Mouse (Mus musculus) MEL (cell line): ENCODE data around the gene Calhm3. TPM values are rescaled to one million over a fixed set of nuclear protein-coding genes. Genes with fewer than 3 reads are reported as not detected.

Experiments used
- DNase-seq: peaks from one replicate; pipeline ENCODE4 v3.0.0; 2011; ENCODE audit warnings: low read depth, low spot score
- H3K27ac ChIP-seq: 2 replicates; pipeline ENCODE4 v1.5.1; 2012; ENCODE audit warnings: low read depth, mild to moderate bottlenecking, control low read depth, low read length, moderate library complexity; ENCODE audit not compliant: control insufficient read depth
- H3K27me3 ChIP-seq, 2 experiments: fragments of 150-350 bp in 1 of 2; sonication (generic) in 1 of 2; 2 replicates each; pipeline ENCODE4 v1.6.1; 2012; ENCODE audit warnings: low read length in 2 of 2, mild to moderate bottlenecking in 2 of 2, improper control_type of control experiment in 1 of 2, moderate library complexity in 1 of 2; ENCODE audit not compliant: insufficient read depth in 2 of 2, control insufficient read depth in 1 of 2
- H3K36me3 ChIP-seq, 2 experiments: 2 replicates each; pipeline ENCODE4 v1.6.1; 2012 to 2014; ENCODE audit warnings: low read length in 2 of 2, improper control_type of control experiment in 1 of 2, inconsistent platforms in 1 of 2, mild to moderate bottlenecking in 1 of 2; ENCODE audit not compliant: insufficient read depth in 2 of 2, control insufficient read depth in 1 of 2
- H3K4me1 ChIP-seq, 2 experiments: fragments of 150-350 bp in 1 of 2; sonication (generic) in 1 of 2; 2 replicates each; pipeline ENCODE4 v1.6.1; 2012; ENCODE audit warnings: low read length in 2 of 2, improper control_type of control experiment in 1 of 2, mild to moderate bottlenecking in 1 of 2; ENCODE audit not compliant: insufficient read depth in 2 of 2, control insufficient read depth in 1 of 2
- H3K4me3 ChIP-seq, 2 experiments: fragments of 150-350 bp in 1 of 2; sonication (generic) in 1 of 2; 2 replicates each; pipeline ENCODE4 v1.5.1; 2012; ENCODE audit warnings: low read depth in 2 of 2, low read length in 2 of 2, mild to moderate bottlenecking in 2 of 2, moderate library complexity in 2 of 2, control low read depth in 1 of 2, improper control_type of control experiment in 1 of 2; ENCODE audit not compliant: control insufficient read depth in 1 of 2, insufficient read depth in 1 of 2
- H3K79me2 ChIP-seq: 2 replicates; pipeline ENCODE4 v1.6.1; 2012; ENCODE audit warnings: mild to moderate bottlenecking, low read length, moderate library complexity; ENCODE audit not compliant: control insufficient read depth, poor library complexity, insufficient read depth
- H3K9ac ChIP-seq: 2 replicates; pipeline ENCODE4 v1.6.1; 2012; ENCODE audit warnings: low read depth, mild to moderate bottlenecking, control low read depth, low read length, moderate library complexity; ENCODE audit not compliant: control insufficient read depth, poor library complexity, severe bottlenecking
- H3K9me3 ChIP-seq: fragments of 150-350 bp; sonication (generic); replicated peaks from 2 replicates; pipeline ENCODE4 v1.6.1; 2012; ENCODE audit warnings: mild to moderate bottlenecking, low read length, improper control_type of control experiment, moderate library complexity; ENCODE audit not compliant: insufficient read depth
- BHLHE40 ChIP-seq: IDR thresholded peaks from 2 replicates; pipeline ENCODE4 v1.6.1; 2012; ENCODE audit warnings: low read depth, mild to moderate bottlenecking, inconsistent platforms, low read length, improper control_type of control experiment, borderline replicate concordance
- CHD1 ChIP-seq: IDR thresholded peaks from 2 replicates; pipeline ENCODE4 v1.6.1; 2012; ENCODE audit warnings: low read depth, mild to moderate bottlenecking, inconsistent platforms, low read length, improper control_type of control experiment
- CHD2 ChIP-seq: IDR thresholded peaks from 2 replicates; pipeline ENCODE4 v1.6.1; 2011; ENCODE audit warnings: low read length, improper control_type of control experiment
- CTCF ChIP-seq, 3 experiments: IDR thresholded peaks in 2 of 3; conservative IDR thresholded peaks in 1 of 3; 2 replicates each; pipeline ENCODE4 v1.5.1; 2011 to 2012; ENCODE audit warnings: low read length in 3 of 3, low read depth in 2 of 3, mild to moderate bottlenecking in 2 of 3, improper control_type of control experiment in 1 of 3, inconsistent platforms in 1 of 3, mixed read lengths in 1 of 3, moderate library complexity in 1 of 3; ENCODE audit not compliant: control insufficient read depth in 1 of 3, insufficient read depth in 1 of 3, poor library complexity in 1 of 3, severe bottlenecking in 1 of 3
- E2F4 ChIP-seq: IDR thresholded peaks from 2 replicates; pipeline ENCODE4 v1.6.1; 2011; ENCODE audit warnings: low read depth, low read length, improper control_type of control experiment, borderline replicate concordance
- EP300 ChIP-seq, 2 experiments: IDR thresholded peaks; 2 replicates each; pipeline ENCODE4 v1.6.1; 2011; ENCODE audit warnings: improper control_type of control experiment in 2 of 2, low read length in 2 of 2, low read depth in 1 of 2, mild to moderate bottlenecking in 1 of 2
- ETS1 ChIP-seq: IDR thresholded peaks from 2 replicates; pipeline ENCODE4 v1.6.1; 2012; ENCODE audit warnings: low read depth, mild to moderate bottlenecking, inconsistent platforms, low read length, improper control_type of control experiment, moderate library complexity
- GABPA ChIP-seq: IDR thresholded peaks from 2 replicates; pipeline ENCODE4 v1.6.1; 2012; ENCODE audit warnings: low read depth, mild to moderate bottlenecking, inconsistent platforms, low read length, improper control_type of control experiment, moderate library complexity
- HCFC1 ChIP-seq: IDR thresholded peaks from 2 replicates; pipeline ENCODE4 v1.6.1; 2012; ENCODE audit warnings: low read depth, mild to moderate bottlenecking, inconsistent platforms, low read length, improper control_type of control experiment, moderate library complexity
- JUND ChIP-seq: IDR thresholded peaks from 2 replicates; pipeline ENCODE4 v1.6.1; 2011; ENCODE audit warnings: low read depth, mild to moderate bottlenecking, improper control_type of control experiment, low read length
- KAT2A ChIP-seq: conservative IDR thresholded peaks from 2 replicates; pipeline ENCODE4 v1.6.1; 2012; ENCODE audit warnings: low read depth, low read length, improper control_type of control experiment, inconsistent platforms
- MAZ ChIP-seq: IDR thresholded peaks from 2 replicates; pipeline ENCODE4 v1.6.1; 2012; ENCODE audit warnings: low read depth, mild to moderate bottlenecking, inconsistent platforms, low read length, improper control_type of control experiment
- MEF2A ChIP-seq: IDR thresholded peaks from 2 replicates; pipeline ENCODE4 v1.6.1; 2014; ENCODE audit warnings: low read depth, mild to moderate bottlenecking, inconsistent platforms, low read length, improper control_type of control experiment; ENCODE audit not compliant: poor library complexity, insufficient replicate concordance, severe bottlenecking; ENCODE audit errors: extremely low read depth
- MYC ChIP-seq: IDR thresholded peaks from 2 replicates; pipeline ENCODE4 v1.6.1; 2011; ENCODE audit warnings: low read depth, mild to moderate bottlenecking, low read length, improper control_type of control experiment, moderate library complexity
- NELFE ChIP-seq: IDR thresholded peaks from 2 replicates; pipeline ENCODE4 v1.6.1; 2011; ENCODE audit warnings: low read depth, low read length, improper control_type of control experiment
- NRF1 ChIP-seq: IDR thresholded peaks from 2 replicates; pipeline ENCODE4 v1.6.1; 2014; ENCODE audit warnings: low read depth, mild to moderate bottlenecking, inconsistent platforms, low read length, improper control_type of control experiment, moderate library complexity; ENCODE audit not compliant: poor library complexity, insufficient read depth, severe bottlenecking
- POLR2AphosphoS2 ChIP-seq: IDR thresholded peaks from 2 replicates; pipeline ENCODE4 v1.6.1; 2011; ENCODE audit warnings: low read length, improper control_type of control experiment
- RAD21 ChIP-seq: IDR thresholded peaks from 2 replicates; pipeline ENCODE4 v1.6.1; 2011; ENCODE audit warnings: mild to moderate bottlenecking, low read depth, low read length, improper control_type of control experiment
- SIN3A ChIP-seq: IDR thresholded peaks from 2 replicates; pipeline ENCODE4 v1.6.1; 2012; ENCODE audit warnings: low read length, improper control_type of control experiment, inconsistent platforms
- TCF12 ChIP-seq: IDR thresholded peaks from 2 replicates; pipeline ENCODE4 v1.6.1; 2014; ENCODE audit warnings: low read depth, mild to moderate bottlenecking, inconsistent platforms, low read length, improper control_type of control experiment, moderate library complexity
- USF1 ChIP-seq: IDR thresholded peaks from 2 replicates; pipeline ENCODE4 v1.6.1; 2014; ENCODE audit warnings: low read depth, mild to moderate bottlenecking, inconsistent platforms, low read length, improper control_type of control experiment, moderate library complexity
- USF2 ChIP-seq, 2 experiments: IDR thresholded peaks; 2 replicates each; pipeline ENCODE4 v1.6.1; 2011 to 2012; ENCODE audit warnings: improper control_type of control experiment in 2 of 2, low read length in 2 of 2, borderline replicate concordance in 1 of 2, inconsistent platforms in 1 of 2, low read depth in 1 of 2, mild to moderate bottlenecking in 1 of 2; ENCODE audit not compliant: insufficient read depth in 1 of 2
- ZC3H11A ChIP-seq: IDR thresholded peaks from 2 replicates; pipeline ENCODE4 v1.6.1; 2012; ENCODE audit warnings: low read depth, mild to moderate bottlenecking, inconsistent platforms, low read length, improper control_type of control experiment
- ZKSCAN1 ChIP-seq: IDR thresholded peaks from 2 replicates; pipeline ENCODE4 v1.6.1; 2012; ENCODE audit warnings: low read depth, mild to moderate bottlenecking, inconsistent platforms, low read length, improper control_type of control experiment, moderate library complexity
- ZMIZ1 ChIP-seq: IDR thresholded peaks from 2 replicates; pipeline ENCODE4 v1.6.1; 2012; ENCODE audit warnings: low read depth, mild to moderate bottlenecking, inconsistent platforms, low read length, improper control_type of control experiment, moderate library complexity
- polyA plus RNA-seq, 2 experiments: library from polyadenylated mRNA; stranded (reverse) in 1 of 2; unstranded in 1 of 2; fragments of >175 nt in 1 of 2; fragments of >200 nt in 1 of 2; gene quantifications; 2 replicates each; pipeline versions ENCODE4 v1.2.1 to v1.2.4; 2012; ENCODE audit warnings: low replicate concordance in 2 of 2, low read depth in 1 of 2; ENCODE audit not compliant: insufficient read length in 2 of 2, insufficient read depth in 1 of 2, missing spikeins in 1 of 2
- total RNA-seq: library from RNA; depleted of rRNA; stranded (reverse); fragments of 300-350 nt; gene quantifications from 2 replicates; pipeline ENCODE4 v1.2.3, GENCODE M21; 2012

Calhm3 gene
- total and polyA plus RNA-seq, 3 experiments, result not detected

DNA sequence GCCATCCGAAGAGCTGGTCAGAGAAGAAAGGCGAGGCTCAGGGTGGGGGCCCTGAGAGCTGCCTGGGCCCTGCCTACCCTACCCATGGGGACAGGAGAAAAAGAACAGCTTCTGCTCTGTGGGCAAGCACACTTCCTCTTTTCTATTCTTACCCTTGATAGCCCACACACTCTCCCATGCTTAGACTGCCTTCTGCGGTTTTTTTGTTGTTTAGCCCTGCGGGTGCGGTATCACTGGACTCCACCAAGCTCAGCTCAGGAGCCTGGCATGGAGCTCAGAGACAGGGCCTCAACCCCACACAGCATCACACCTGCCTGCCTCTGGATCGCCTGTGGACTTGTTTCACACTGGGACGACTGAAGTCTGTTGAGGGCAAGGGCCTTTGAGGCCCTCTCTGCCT is 24.4 kb downstream of the Calhm3 start (continued):
- TF ChIP-seq CTCF (IDR thresholded peaks at IDR 0.05 in 2 of 3, conservative IDR thresholded peaks at IDR 0.05 in 1 of 3; ENCODE audit: control insufficient read depth in 1 of 3, insufficient read depth in 1 of 3, low read depth in 2 of 3, low read length in 3 of 3, poor library complexity in 1 of 3, severe bottlenecking in 1 of 3) (no peak), NELFE (peak; percentile 27; the same call in 1 of the 2 replicates), ETS1 (peak; percentile 79), CHD2 (peak; percentile 19; the same call in 1 of the 2 replicates), USF2 (IDR thresholded peaks at IDR 0.05; ENCODE audit: borderline replicate concordance in 1 of 2, insufficient read depth in 1 of 2, low read depth in 1 of 2, low read length in 2 of 2) (no peak), BHLHE40 (no peak; the same call in 1 of the 2 replicates), SIN3A (peak; percentile 91), MAZ (peak; percentile 86), USF1 (no peak), HCFC1 (no peak), ZMIZ1 (0 out of 2 replicates have a peak, but pooled peaks have one; percentile 58), NRF1 (no peak), CHD1 (no peak), ZKSCAN1 (no peak)

DNA sequence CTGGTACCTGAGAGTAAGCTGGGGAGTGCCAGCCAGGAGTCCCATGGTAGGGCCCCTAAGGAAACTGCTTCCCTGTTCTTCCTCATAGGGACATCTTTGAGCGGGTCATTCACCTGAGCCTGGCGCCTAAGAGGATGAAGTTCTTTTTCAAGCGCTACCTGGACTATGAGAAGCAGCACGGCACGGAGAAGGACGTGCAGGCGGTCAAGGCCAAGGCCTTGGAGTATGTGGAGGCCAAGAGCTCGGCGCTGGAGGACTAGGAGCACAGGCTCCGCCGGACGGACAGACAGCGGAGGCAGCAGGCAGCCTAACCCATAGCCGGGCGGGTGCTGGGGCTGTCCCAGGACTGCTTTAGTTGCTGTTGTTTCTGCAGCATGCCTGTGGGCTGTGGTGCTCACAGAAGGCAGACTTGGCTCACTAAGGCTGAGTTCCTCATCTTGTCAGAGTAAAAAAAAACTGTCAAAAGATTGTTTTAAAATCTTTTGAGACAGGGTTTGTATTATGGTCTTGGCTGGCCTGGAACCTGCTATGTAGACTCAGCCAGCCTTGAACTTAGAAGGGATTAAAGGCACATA is 26.9 kb downstream of the Calhm3 start:
- Histone ChIP-seq H3K4me1 (peaks cover 5 to 17% of the 10 kb centered on the region in 2 experiments), H3K36me3 (peaks cover 18 to 19% of the 10 kb centered on the region in 2 experiments), H3K9me3 (no peaks in the 10 kb centered on the region), H3K9ac (no peak overlapping the region), H3K27me3 (no peaks in the 10 kb centered on the region), H3K4me3 (no peak overlapping the region), H3K79me2 (no peaks in the 10 kb centered on the region), H3K27ac (no peak overlapping the region)
- TF ChIP-seq KAT2A, result no peak
- no peak for TF ChIP-seq MYC
- TF ChIP-seq EP300 (IDR thresholded peaks at IDR 0.05; ENCODE audit: low read depth in 1 of 2, low read length in 2 of 2), result no peak
- TF ChIP-seq GABPA, result no peak
- no peak for TF ChIP-seq CTCF (IDR thresholded peaks at IDR 0.05 in 2 of 3, conservative IDR thresholded peaks at IDR 0.05 in 1 of 3; ENCODE audit: control insufficient read depth in 1 of 3, insufficient read depth in 1 of 3, low read depth in 2 of 3, low read length in 3 of 3, poor library complexity in 1 of 3, severe bottlenecking in 1 of 3)
- TF ChIP-seq E2F4, result no peak
- no peak for TF ChIP-seq TCF12
- TF ChIP-seq CHD2, result no peak
- no peak for TF ChIP-seq JUND
- no peak for TF ChIP-seq NRF1
- no peak for TF ChIP-seq HCFC1
- no peak for TF ChIP-seq POLR2AphosphoS2
- no peak for TF ChIP-seq ZC3H11A
- TF ChIP-seq RAD21, result no peak
- no peak for TF ChIP-seq ETS1
- TF ChIP-seq NELFE, result no peak
- TF ChIP-seq MEF2A, result no peak
- TF ChIP-seq SIN3A, result no peak
- no peak for TF ChIP-seq USF1
- DNase-seq, result no peak
